Mouse (Mus musculus): Measurements from ENCODE around the gene Cacna1c.

DNA sequence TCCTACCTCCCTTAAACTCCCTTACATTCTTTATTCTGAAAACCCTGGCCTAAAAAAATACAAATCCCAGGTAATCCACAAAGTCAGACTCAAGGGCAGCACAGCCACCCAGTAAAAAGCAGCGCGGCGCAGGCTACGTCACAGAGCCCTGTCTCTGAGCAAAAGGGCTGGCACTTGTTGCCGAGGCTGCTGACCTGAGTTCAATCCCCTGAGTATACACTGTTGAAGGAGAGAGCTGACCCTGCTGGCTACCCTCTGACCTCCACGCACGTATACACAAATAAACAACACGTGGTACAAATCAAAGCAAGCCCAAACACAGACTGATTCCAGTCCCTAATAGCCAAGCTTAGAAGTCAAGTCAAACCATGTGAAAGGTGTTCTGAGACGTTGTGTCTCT, 2.1 kb downstream of the Cacna1c start:
- no peak for TF ChIP-seq CTCF (IDR thresholded peaks at IDR 0.05; ENCODE audit: low read depth)
- TF ChIP-seq EP300 (optimal IDR thresholded peaks at IDR 0.05), result no peak
